Mouse (Mus musculus) forebrain, embryonic 16.5 days (tissue): ENCODE data around the gene Fam198a. TPM values are rescaled to one million over a fixed set of nuclear protein-coding genes. Genes with fewer than 3 reads are reported as not detected.
A peak's percentile ranks its signal among the peaks of the same experiment; 100 is the strongest.

ENCODE experiments used
- ATAC-seq: fragments of 200-750 bp; cut with Nextera tagmentation; 2 replicates; pipeline ENCODE4 v1.8.0; 2017; ENCODE audit warnings: mild to moderate bottlenecking, moderate library complexity
- H3K27ac ChIP-seq: fragments of 300-500 bp; sonication (generic); 2 replicates; pipeline ENCODE4 v1.5.1; 2014; ENCODE audit warnings: low read length, control low read depth
- H3K27me3 ChIP-seq: fragments of 300-500 bp; sonication (generic); replicated peaks from 2 replicates; pipeline ENCODE4 v1.6.1; 2014; ENCODE audit warnings: low read length; ENCODE audit not compliant: control insufficient read depth, insufficient read depth
- H3K36me3 ChIP-seq: fragments of 300-500 bp; sonication (generic); 2 replicates; pipeline ENCODE4 v1.6.1; 2014; ENCODE audit not compliant: control insufficient read depth, insufficient read depth
- H3K4me1 ChIP-seq: fragments of 300-500 bp; sonication (generic); replicated peaks from 2 replicates; pipeline ENCODE4 v1.6.1; 2014; ENCODE audit warnings: low read length; ENCODE audit not compliant: control insufficient read depth, insufficient read depth
- H3K4me2 ChIP-seq: fragments of 300-500 bp; sonication (generic); 2 replicates; pipeline ENCODE4 v1.6.1; 2014; ENCODE audit warnings: mild to moderate bottlenecking, low read length, control low read depth
- H3K4me3 ChIP-seq: fragments of 300-500 bp; sonication (generic); replicated peaks from 2 replicates; pipeline ENCODE4 v1.5.1; 2014; ENCODE audit warnings: mild to moderate bottlenecking, low read length, control low read depth
- H3K9ac ChIP-seq: fragments of 300-500 bp; sonication (generic); replicated peaks from 2 replicates; pipeline ENCODE4 v1.6.1; 2014; ENCODE audit warnings: low read depth, low read length, control low read depth
- H3K9me3 ChIP-seq: fragments of 300-500 bp; sonication (generic); 2 replicates; pipeline ENCODE4 v1.6.1; 2016; ENCODE audit warnings: low read length; ENCODE audit not compliant: control insufficient read depth
- WGBS: fragments of 180-500 bp; shearing (Covaris S2); extraction: QIAGEN DNeasy Blood & Tissue Kit; methylation state at CpG from one replicate; pipeline ENCODE4 v1.1.7; 2014; 5-methylcytosine and 5-hydroxymethylcytosine counted together
- polyA plus RNA-seq: library from polyadenylated mRNA; unstranded; fragments of >200 nt; fragmentation: Nextera tagmentation; extraction: Ambion mirVana; gene quantifications from 2 replicates; pipeline ENCODE4 v1.2.1, GENCODE M21; 2015

Gene Fam198a
- polyA plus RNA-seq, 1 experiment from 2014 or later: 1.8 TPM

GRCm38 (mm10) chr9:122006175-122006574 lies 55.4 kb downstream of the Fam198a start:
- Histone ChIP-seq H3K27me3 (no peaks in the 10 kb centered on the region), H3K36me3 (no peaks in the 10 kb centered on the region), H3K27ac (no peak overlapping the region), H3K4me3 (no peak overlapping the region), H3K9ac (no peak overlapping the region), H3K4me2 (no peak overlapping the region), H3K4me1 (peaks cover 13% of the 10 kb centered on the region), H3K9me3 (no peaks in the 10 kb centered on the region)
- ATAC-seq: no peak
- 86% methylated on average over 2 of the region's 2 CpGs for WGBS

GRCm38 (mm10) chr9:122006609-122007008 lies 55.8 kb downstream of the Fam198a start:
- no peak overlapping the region for H3K9ac ChIP-seq
- no peaks in the 10 kb centered on the region for H3K27me3 ChIP-seq
- WGBS: 6% methylated on average over 7 of the region's 7 CpGs
- no peak overlapping the region for H3K4me3 ChIP-seq
- no peak for ATAC-seq
- H3K36me3 ChIP-seq: no peaks in the 10 kb centered on the region
- H3K4me2 ChIP-seq: no peak overlapping the region
- H3K27ac ChIP-seq: no peak overlapping the region
- peaks cover 13% of the 10 kb centered on the region for H3K4me1 ChIP-seq
- no peaks in the 10 kb centered on the region for H3K9me3 ChIP-seq

- Histone ChIP-seq H3K27ac (peak overlapping the region; percentile 5; the same call in 1 of the 2 replicates), H3K9ac (no peak overlapping the region), H3K4me1 (peaks cover 13% of the 10 kb centered on the region), H3K4me3 (no peak overlapping the region), H3K4me2 (no peak overlapping the region), H3K9me3 (no peaks in the 10 kb centered on the region), H3K36me3 (no peaks in the 10 kb centered on the region), H3K27me3 (no peaks in the 10 kb centered on the region)
- ATAC-seq: peak; percentile 75
- WGBS: 41% methylated on average over 2 of the region's 2 CpGs
These were observed 58.1 kb downstream of the Fam198a start for GRCm38 (mm10) chr9:122008876-122009275.

GRCm38 (mm10) chr9:122010751-122011150 lies 60.0 kb downstream of the Fam198a start:
- no peaks in the 10 kb centered on the region for H3K27me3 ChIP-seq
- H3K4me2 ChIP-seq: no peak overlapping the region
- no peaks in the 10 kb centered on the region for H3K36me3 ChIP-seq
- no peak overlapping the region for H3K4me3 ChIP-seq
- peaks cover 13% of the 10 kb centered on the region for H3K4me1 ChIP-seq
- H3K27ac ChIP-seq: no peak overlapping the region
- H3K9ac ChIP-seq: no peak overlapping the region
- ATAC-seq: no peak
- no peaks in the 10 kb centered on the region for H3K9me3 ChIP-seq
- WGBS: 90% methylated on average over 2 of the region's 2 CpGs

- Histone ChIP-seq H3K36me3 (no peaks in the 10 kb centered on the region), H3K27me3 (no peaks in the 10 kb centered on the region), H3K4me3 (no peak overlapping the region), H3K27ac (no peak overlapping the region), H3K9ac (no peak overlapping the region), H3K9me3 (no peaks in the 10 kb centered on the region), H3K4me2 (no peak overlapping the region), H3K4me1 (peaks cover 8% of the 10 kb centered on the region)
- 75% methylated on average over 2 of the region's 2 CpGs for WGBS
- ATAC-seq: no peak
These were observed 62.0 kb downstream of the Fam198a start for GRCm38 (mm10) chr9:122012816-122013215.

- Histone ChIP-seq H3K4me2 (no peak overlapping the region), H3K4me1 (peaks cover 5% of the 10 kb centered on the region), H3K9me3 (no peaks in the 10 kb centered on the region), H3K27ac (no peak overlapping the region), H3K4me3 (no peak overlapping the region), H3K27me3 (no peaks in the 10 kb centered on the region), H3K36me3 (no peaks in the 10 kb centered on the region), H3K9ac (no peak overlapping the region)
- ATAC-seq: no peak
- WGBS: 72% methylated on average over 4 of the region's 4 CpGs
These were observed 62.8 kb downstream of the Fam198a start for GRCm38 (mm10) chr9:122013629-122014028.

GRCm38 (mm10) chr9:122014241-122014667 lies 63.5 kb downstream of the Fam198a start:
- no peaks in the 10 kb centered on the region for H3K36me3 ChIP-seq
- no peak; the same call in 1 of the 2 replicates for ATAC-seq
- H3K4me2 ChIP-seq: no peak overlapping the region
- H3K27ac ChIP-seq: no peak overlapping the region
- no peaks in the 10 kb centered on the region for H3K27me3 ChIP-seq
- no peak overlapping the region for H3K9ac ChIP-seq
- 3% methylated on average over 10 of the region's 10 CpGs for WGBS
- no peaks in the 10 kb centered on the region for H3K9me3 ChIP-seq
- H3K4me1 ChIP-seq: peaks cover 5% of the 10 kb centered on the region
- no peak overlapping the region for H3K4me3 ChIP-seq

- Histone ChIP-seq H3K36me3 (no peaks in the 10 kb centered on the region), H3K4me2 (no peak overlapping the region)
- WGBS: 79% methylated on average over 5 of the region's 5 CpGs
These were observed 67.3 kb downstream of the Fam198a start for GRCm38 (mm10) chr9:122018079-122018478.

GRCm38 (mm10) chr9:122018782-122019395 lies 68.1 kb downstream of the Fam198a start:
- H3K9ac ChIP-seq: no peak overlapping the region
- peak overlapping the region; percentile 1; the same call in 1 of the 2 replicates for H3K27ac ChIP-seq
- H3K27me3 ChIP-seq: no peaks in the 10 kb centered on the region
- ATAC-seq: peak; percentile 87
- no peaks in the 10 kb centered on the region for H3K9me3 ChIP-seq
- H3K4me3 ChIP-seq: no peak overlapping the region
- peaks cover 5% of the 10 kb centered on the region for H3K4me1 ChIP-seq
- peak overlapping the region; percentile 14; the same call in 1 of the 2 replicates for H3K4me2 ChIP-seq
- H3K36me3 ChIP-seq: no peaks in the 10 kb centered on the region
- WGBS: 6% methylated on average over 8 of the region's 8 CpGs

More at GRCm38 (mm10) chr9:122018079-122018478, 67.3 kb downstream of the Fam198a start:
- Histone ChIP-seq H3K27ac (no peak overlapping the region), H3K9ac (no peak overlapping the region), H3K9me3 (no peaks in the 10 kb centered on the region), H3K27me3 (no peaks in the 10 kb centered on the region), H3K4me1 (peaks cover 5% of the 10 kb centered on the region), H3K4me3 (no peak overlapping the region)
- no peak for ATAC-seq
